Mouse (Mus musculus) limb, embryonic 14.5 days (tissue): ENCODE results near the gene Mcoln2. TPM values are rescaled to one million over a fixed set of nuclear protein-coding genes. Genes with fewer than 3 reads are reported as not detected.

Experiments
- ATAC-seq: fragments of 200-750 bp; cut with Nextera tagmentation; 2 replicates; pipeline ENCODE4 v1.8.0; 2017; ENCODE audit warnings: low read depth, moderate number of reproducible peaks, moderate TSS enrichment; ENCODE audit not compliant: low FRiP score
- DNase-seq: peaks from one replicate; pipeline ENCODE4 v3.0.0-alpha.2; 2015; ENCODE audit warnings: low spot score
- H3K27ac ChIP-seq: fragments of 300-500 bp; sonication (generic); replicated peaks from 2 replicates; pipeline ENCODE4 v1.5.1; 2014; ENCODE audit warnings: low read depth, mild to moderate bottlenecking, low read length, moderate library complexity, mixed read lengths
- H3K27me3 ChIP-seq: fragments of 300-500 bp; sonication (generic); 2 replicates; pipeline ENCODE4 v1.6.1; 2014; ENCODE audit warnings: low read length, mixed read lengths; ENCODE audit not compliant: control insufficient read depth, insufficient read depth
- H3K36me3 ChIP-seq: fragments of 300-500 bp; sonication (generic); 2 replicates; pipeline ENCODE4 v1.6.1; 2014; ENCODE audit warnings: mild to moderate bottlenecking, low read length, moderate library complexity, mixed read lengths; ENCODE audit not compliant: control insufficient read depth, insufficient read depth
- H3K4me1 ChIP-seq: fragments of 300-500 bp; sonication (generic); 2 replicates; pipeline ENCODE4 v1.6.1; 2014; ENCODE audit warnings: antibody characterized with exemption, low read length, mixed read lengths; ENCODE audit not compliant: control insufficient read depth, insufficient read depth
- H3K4me2 ChIP-seq: fragments of 300-500 bp; sonication (generic); replicated peaks from 2 replicates; pipeline ENCODE4 v1.6.1; 2014; ENCODE audit warnings: low read depth, mild to moderate bottlenecking, low read length, moderate library complexity; ENCODE audit not compliant: severe bottlenecking
- H3K4me3 ChIP-seq: fragments of 300-500 bp; sonication (generic); replicated peaks from 2 replicates; pipeline ENCODE4 v1.5.1; 2014; ENCODE audit warnings: low read length
- H3K9ac ChIP-seq: fragments of 300-500 bp; sonication (generic); 2 replicates; pipeline ENCODE4 v1.6.1; 2014; ENCODE audit warnings: mild to moderate bottlenecking, low read depth, low read length, moderate library complexity; ENCODE audit not compliant: severe bottlenecking
- H3K9me3 ChIP-seq: fragments of 300-500 bp; sonication (generic); 2 replicates; pipeline ENCODE4 v1.6.1; 2016; ENCODE audit warnings: low read length; ENCODE audit not compliant: control insufficient read depth
- POLR2A ChIP-seq: fragments of 200-500 bp; IDR thresholded peaks from 2 replicates; pipeline ENCODE4 v1.8.0; 2012; ENCODE audit warnings: inconsistent platforms, mild to moderate bottlenecking, moderate library complexity, borderline replicate concordance; ENCODE audit not compliant: insufficient read depth, insufficient read length; ENCODE audit errors: extremely low read depth
- WGBS: fragments of 180-500 bp; shearing (Covaris S2); extraction: QIAGEN DNeasy Blood & Tissue Kit; methylation state at CpG from one replicate; pipeline ENCODE4 v1.1.7; 2014; 5-methylcytosine and 5-hydroxymethylcytosine counted together
- polyA plus RNA-seq, 2 experiments: library from polyadenylated mRNA; depleted of rRNA in 1 of 2; stranded (reverse) in 1 of 2; unstranded in 1 of 2; fragments of >200 nt; fragmentation: Nextera tagmentation in 1 of 2; extraction: Ambion mirVana in 1 of 2; gene quantifications; 2 replicates each; pipeline versions ENCODE4 v1.2.1 to v1.2.3; 2012 to 2014

Mcoln2 gene
- polyA plus RNA-seq, 2 experiments, result 2.0 to 3.6 TPM

GRCm38 (mm10) chr3:146174215-146174614 is 24.6 kb downstream of the Mcoln2 start:
- ATAC-seq (no peak), DNase-seq (no peak)
- no peak for TF ChIP-seq POLR2A
- 91% methylated on average over 9 of the region's 9 CpGs for WGBS
- Histone ChIP-seq H3K9me3 (no peaks in the 10 kb centered on the region; the same call in 1 of the 2 replicates), H3K4me2 (no peak overlapping the region), H3K4me1 (no peaks in the 10 kb centered on the region), H3K27me3 (no peaks in the 10 kb centered on the region), H3K9ac (no peak overlapping the region), H3K27ac (no peak overlapping the region), H3K36me3 (no peaks in the 10 kb centered on the region), H3K4me3 (no peak overlapping the region)

DNA sequence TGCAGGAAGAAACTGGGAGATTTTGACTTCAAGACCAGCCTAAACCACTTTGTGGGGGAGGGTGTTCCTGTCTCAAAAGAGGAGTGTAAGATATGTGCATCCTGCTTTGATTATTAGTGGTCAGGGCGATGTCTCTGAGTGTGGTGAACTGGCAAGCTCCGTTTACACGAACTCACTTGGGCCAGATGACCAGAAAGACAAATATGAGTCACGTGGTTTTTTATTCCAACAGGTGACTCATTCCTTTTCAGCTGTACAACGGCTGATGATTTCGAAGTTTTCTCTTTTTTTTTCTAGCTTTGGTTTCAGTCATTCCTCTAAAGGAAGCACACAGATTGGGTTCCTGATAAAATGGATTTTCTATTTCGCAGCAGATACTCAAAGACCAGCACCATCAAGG is 27.7 kb downstream of the Mcoln2 start:
- Histone ChIP-seq H3K4me3 (no peak overlapping the region), H3K36me3 (no peaks in the 10 kb centered on the region), H3K4me1 (no peaks in the 10 kb centered on the region), H3K4me2 (no peak overlapping the region), H3K27me3 (no peaks in the 10 kb centered on the region), H3K27ac (no peak overlapping the region), H3K9ac (no peak overlapping the region), H3K9me3 (no peaks in the 10 kb centered on the region)
- TF ChIP-seq POLR2A, result no peak
- no peak for ATAC-seq
- DNase-seq, result no peak
- WGBS, result 82% methylated on average over 7 of the region's 7 CpGs

DNA sequence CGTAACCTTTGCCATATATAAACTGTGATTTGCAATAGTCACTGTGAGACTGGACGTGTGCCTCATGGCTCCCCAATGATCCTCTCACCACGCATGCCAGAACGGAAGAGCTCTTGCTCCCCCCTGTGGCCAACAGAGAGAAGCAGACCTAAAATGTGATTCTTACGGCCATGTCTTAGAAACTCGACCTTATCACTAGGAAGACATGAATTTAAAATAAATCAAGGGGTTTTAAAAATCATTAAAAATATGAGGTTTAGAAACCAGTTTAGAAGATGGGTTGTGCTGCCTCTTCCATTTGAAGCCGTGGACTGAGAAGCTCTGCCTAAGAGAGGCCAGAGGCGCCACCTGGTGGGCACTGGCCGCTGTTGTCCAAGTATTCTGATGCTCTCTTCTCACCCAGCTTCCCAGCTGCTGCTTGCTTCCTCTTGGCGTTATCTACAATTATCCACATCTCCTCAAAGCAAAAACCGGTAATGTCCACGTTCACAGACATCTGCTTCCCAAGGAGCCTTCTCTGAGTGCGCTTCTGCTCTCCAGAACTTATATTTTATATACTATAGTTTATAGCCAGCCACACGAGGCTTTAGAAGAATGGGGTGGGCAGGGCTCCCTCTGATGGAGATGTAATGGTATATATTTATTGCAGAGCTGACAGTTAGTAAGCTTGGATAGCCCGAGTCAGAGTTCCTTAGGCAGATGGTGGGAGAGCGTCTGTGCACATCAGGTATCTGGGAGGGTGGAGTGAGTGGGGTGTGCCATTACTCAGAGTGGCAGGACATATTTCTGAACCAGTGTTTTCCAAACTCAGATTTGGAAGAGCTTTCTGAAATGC is 28.3 kb downstream of the Mcoln2 start:
- H3K4me2 ChIP-seq, result peak overlapping the region; percentile 46
- H3K4me3 ChIP-seq, result peak overlapping the region; percentile 18

GRCm38 (mm10) chr3:146180341-146180740 is 30.7 kb downstream of the Mcoln2 start:
- no peak for TF ChIP-seq POLR2A
- DNase-seq (no peak), ATAC-seq (no peak)
- H3K36me3 ChIP-seq, result no peaks in the 10 kb centered on the region
- no peak overlapping the region for H3K4me2 ChIP-seq
- no peaks in the 10 kb centered on the region for H3K27me3 ChIP-seq
- H3K9ac ChIP-seq, result no peak overlapping the region
- 34% methylated on average over 2 of the region's 2 CpGs for WGBS
- H3K27ac ChIP-seq, result no peak overlapping the region
- H3K4me3 ChIP-seq, result no peak overlapping the region
- no peaks in the 10 kb centered on the region for H3K9me3 ChIP-seq
- H3K4me1 ChIP-seq, result no peaks in the 10 kb centered on the region

More for the DNA sequence above, 28.3 kb downstream of the Mcoln2 start:
- Histone ChIP-seq H3K27me3 (no peaks in the 10 kb centered on the region), H3K9ac (no peak overlapping the region), H3K36me3 (no peaks in the 10 kb centered on the region), H3K9me3 (no peaks in the 10 kb centered on the region), H3K4me1 (no peaks in the 10 kb centered on the region), H3K27ac (no peak overlapping the region)
- ATAC-seq (peak; percentile 88), DNase-seq (peak; percentile 95)
- 0 out of 2 replicates have a peak, but pooled peaks have one; percentile 5 for TF ChIP-seq POLR2A
- WGBS, result 5% methylated on average over 16 of the region's 16 CpGs

DNA sequence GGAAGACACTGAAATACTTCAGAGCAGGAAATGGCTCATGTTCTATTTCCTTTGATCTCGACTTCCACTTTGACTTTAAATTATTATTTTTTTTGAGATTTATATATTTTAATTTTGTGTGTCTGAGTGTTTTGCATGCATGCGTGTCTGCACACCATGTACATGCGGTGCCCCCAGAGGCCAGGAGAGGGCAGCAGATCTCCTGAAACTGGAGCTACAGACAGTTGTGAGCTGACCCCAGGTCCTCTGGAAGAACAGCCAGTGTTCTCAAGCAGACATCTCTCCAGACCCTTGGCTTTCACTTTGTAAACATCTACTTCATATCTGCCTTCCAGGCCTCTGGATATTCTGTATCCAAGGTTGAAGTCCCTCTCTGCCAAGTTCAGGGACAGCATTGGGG is 31.4 kb downstream of the Mcoln2 start:
- no peak overlapping the region for H3K4me2 ChIP-seq
- no peak for TF ChIP-seq POLR2A
- no peaks in the 10 kb centered on the region for H3K36me3 ChIP-seq
- 22% methylated on average over 3 of the region's 3 CpGs for WGBS
- ATAC-seq (no peak), DNase-seq (no peak)
- no peaks in the 10 kb centered on the region for H3K9me3 ChIP-seq
- no peaks in the 10 kb centered on the region for H3K4me1 ChIP-seq
- H3K27me3 ChIP-seq, result no peaks in the 10 kb centered on the region
- H3K4me3 ChIP-seq, result no peak overlapping the region
- no peak overlapping the region for H3K9ac ChIP-seq
- no peak overlapping the region for H3K27ac ChIP-seq
